Mouse (Mus musculus): ENCODE data around the gene Mki67. TPM values are rescaled to one million over a fixed set of nuclear protein-coding genes. Genes with fewer than 3 reads are reported as not detected.
A peak's percentile ranks its signal among the peaks of the same experiment; 100 is the strongest.

Gene Mki67
- polyA plus RNA-seq, 1 experiment: 2.9 TPM

- no peak for TF ChIP-seq GATA1 (IDR thresholded peaks at IDR 0.05; ENCODE audit: borderline replicate concordance, low read length)
- no peak for TF ChIP-seq FLI1 (IDR thresholded peaks at IDR 0.05; ENCODE audit: low read length)
- H3K4me1 ChIP-seq: peaks cover 92% of the 10 kb centered on the region
- no peaks in the 10 kb centered on the region for H3K9me3 ChIP-seq
- H3K4me3 ChIP-seq (replicated peaks): peak overlapping the region; percentile 71
- peaks cover 100% of the 10 kb centered on the region for H3K36me3 ChIP-seq (replicated peaks; ENCODE audit: low read length)
- no peaks in the 10 kb centered on the region for H3K27me3 ChIP-seq (replicated peaks)
Measured at GRCm38 (mm10) chr7:135654288-135654687, 61.9 kb downstream of the Mki67 start.

GRCm38 (mm10) chr7:135653601-135654000 lies 62.6 kb downstream of the Mki67 start:
- no peaks in the 10 kb centered on the region for H3K9me3 ChIP-seq
- TF ChIP-seq FLI1 (IDR thresholded peaks at IDR 0.05; ENCODE audit: low read length): no peak
- TF ChIP-seq GATA1 (IDR thresholded peaks at IDR 0.05; ENCODE audit: borderline replicate concordance, low read length): no peak
- H3K36me3 ChIP-seq (replicated peaks; ENCODE audit: low read length): peaks cover 100% of the 10 kb centered on the region
- H3K27me3 ChIP-seq (replicated peaks): no peaks in the 10 kb centered on the region
- H3K4me3 ChIP-seq (replicated peaks): peak overlapping the region; percentile 74
- peaks cover 96% of the 10 kb centered on the region for H3K4me1 ChIP-seq

DNA sequence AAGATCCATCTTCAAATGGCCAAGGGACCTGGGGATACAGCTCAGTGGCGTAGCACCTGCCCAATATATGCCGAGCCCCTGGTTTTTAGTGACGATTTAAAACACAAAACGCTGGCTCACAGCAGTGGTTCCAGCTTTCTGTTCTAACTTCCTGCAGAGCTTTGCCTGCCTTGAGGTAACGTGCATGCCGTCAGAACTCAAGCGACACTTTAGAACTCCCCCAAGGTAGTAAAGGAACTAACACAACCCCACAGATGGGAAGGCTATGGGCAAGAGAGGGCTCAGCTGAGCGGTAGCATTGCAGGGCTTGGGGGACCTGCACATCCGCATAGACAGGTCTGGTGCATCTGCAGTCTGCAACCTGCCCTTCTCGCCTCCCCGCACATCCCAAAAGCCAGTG lies 63.4 kb downstream of the Mki67 start:
- H3K27me3 ChIP-seq (replicated peaks): no peaks in the 10 kb centered on the region
- peak overlapping the region; percentile 74 for H3K4me3 ChIP-seq (replicated peaks)
- H3K4me1 ChIP-seq: peaks cover 95% of the 10 kb centered on the region

GRCm38 (mm10) chr7:135651831-135652511 lies 64.2 kb downstream of the Mki67 start:
- Histone ChIP-seq H3K36me3 (replicated peaks; ENCODE audit: low read length) (peaks cover 100% of the 10 kb centered on the region), H3K27me3 (replicated peaks) (no peaks in the 10 kb centered on the region), H3K9me3 (peaks cover 8% of the 10 kb centered on the region; the same call in 1 of the 2 replicates), H3K4me3 (replicated peaks) (peak overlapping the region; percentile 86), H3K4me1 (peaks cover 92% of the 10 kb centered on the region)
- TF ChIP-seq GATA1 (IDR thresholded peaks at IDR 0.05; ENCODE audit: borderline replicate concordance, low read length): no peak
- TF ChIP-seq FLI1 (IDR thresholded peaks at IDR 0.05; ENCODE audit: low read length): no peak

More for the DNA sequence above, 63.4 kb downstream of the Mki67 start:
- peaks cover 100% of the 10 kb centered on the region for H3K36me3 ChIP-seq (replicated peaks; ENCODE audit: low read length)
- peaks cover 4% of the 10 kb centered on the region; the same call in 1 of the 2 replicates for H3K9me3 ChIP-seq
- TF ChIP-seq GATA1 (IDR thresholded peaks at IDR 0.05; ENCODE audit: borderline replicate concordance, low read length) (no peak), FLI1 (IDR thresholded peaks at IDR 0.05; ENCODE audit: low read length) (no peak)

DNA sequence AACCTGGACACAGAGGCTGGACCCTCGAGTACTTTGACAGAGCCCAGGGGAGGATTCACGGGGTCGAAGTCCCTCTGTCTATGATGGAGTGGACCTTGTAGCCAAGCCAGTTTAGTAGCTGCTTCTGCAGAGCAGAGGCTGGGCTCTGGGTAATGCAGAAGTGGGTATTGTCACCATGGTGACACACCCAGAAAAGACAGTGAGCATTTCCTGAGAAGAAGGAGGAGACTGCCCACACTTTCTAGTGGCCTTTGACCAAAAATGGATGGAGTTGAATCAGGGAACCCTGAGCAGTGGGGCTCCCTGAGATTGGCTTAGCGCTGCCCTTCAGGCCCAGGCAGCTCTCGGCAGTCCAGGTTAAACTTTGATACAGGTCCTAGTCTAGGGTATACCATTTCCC lies 66.1 kb downstream of the Mki67 start:
- Histone ChIP-seq H3K4me3 (replicated peaks) (no peak overlapping the region), H3K4me1 (peaks cover 90% of the 10 kb centered on the region), H3K36me3 (replicated peaks; ENCODE audit: low read length) (peaks cover 100% of the 10 kb centered on the region), H3K9me3 (peaks cover 8% of the 10 kb centered on the region; the same call in 1 of the 2 replicates), H3K27me3 (replicated peaks) (no peaks in the 10 kb centered on the region)
- TF ChIP-seq GATA1 (IDR thresholded peaks at IDR 0.05; ENCODE audit: borderline replicate concordance, low read length) (no peak), FLI1 (IDR thresholded peaks at IDR 0.05; ENCODE audit: low read length) (no peak)

DNA sequence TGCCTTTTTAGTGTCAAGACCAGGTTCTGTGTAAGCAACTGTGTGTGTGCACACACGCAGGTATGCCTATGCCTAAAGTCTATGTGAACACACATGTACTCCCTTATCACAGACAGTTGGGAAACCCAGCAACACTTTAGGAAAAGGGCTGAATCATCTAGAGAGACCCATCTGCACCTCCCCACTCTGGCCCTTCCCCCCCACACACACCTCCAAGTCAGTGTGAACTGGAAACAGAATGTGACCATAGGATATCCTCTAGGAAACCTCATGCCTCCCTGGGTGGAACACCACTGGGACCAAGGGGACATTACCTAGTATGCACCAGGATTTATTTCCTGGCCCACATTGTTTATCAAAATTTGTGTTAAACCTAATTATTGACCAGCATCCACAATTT lies 66.9 kb downstream of the Mki67 start:
- Histone ChIP-seq H3K4me1 (peaks cover 85% of the 10 kb centered on the region), H3K27me3 (replicated peaks) (no peaks in the 10 kb centered on the region), H3K4me3 (replicated peaks) (peak overlapping the region; percentile 13), H3K9me3 (peaks cover 8% of the 10 kb centered on the region; the same call in 1 of the 2 replicates), H3K36me3 (replicated peaks; ENCODE audit: low read length) (peaks cover 100% of the 10 kb centered on the region)
- no peak for TF ChIP-seq FLI1 (IDR thresholded peaks at IDR 0.05; ENCODE audit: low read length)
- TF ChIP-seq GATA1 (IDR thresholded peaks at IDR 0.05; ENCODE audit: borderline replicate concordance, low read length): no peak

- Histone ChIP-seq H3K4me3 (replicated peaks) (no peak overlapping the region), H3K9me3 (peaks cover 8% of the 10 kb centered on the region; the same call in 1 of the 2 replicates), H3K27me3 (replicated peaks) (no peaks in the 10 kb centered on the region), H3K4me1 (peaks cover 83% of the 10 kb centered on the region), H3K36me3 (replicated peaks; ENCODE audit: low read length) (peaks cover 100% of the 10 kb centered on the region)
- no peak for TF ChIP-seq GATA1 (IDR thresholded peaks at IDR 0.05; ENCODE audit: borderline replicate concordance, low read length)
- TF ChIP-seq FLI1 (IDR thresholded peaks at IDR 0.05; ENCODE audit: low read length): no peak
Measured at GRCm38 (mm10) chr7:135648821-135649220, 67.3 kb downstream of the Mki67 start.

DNA sequence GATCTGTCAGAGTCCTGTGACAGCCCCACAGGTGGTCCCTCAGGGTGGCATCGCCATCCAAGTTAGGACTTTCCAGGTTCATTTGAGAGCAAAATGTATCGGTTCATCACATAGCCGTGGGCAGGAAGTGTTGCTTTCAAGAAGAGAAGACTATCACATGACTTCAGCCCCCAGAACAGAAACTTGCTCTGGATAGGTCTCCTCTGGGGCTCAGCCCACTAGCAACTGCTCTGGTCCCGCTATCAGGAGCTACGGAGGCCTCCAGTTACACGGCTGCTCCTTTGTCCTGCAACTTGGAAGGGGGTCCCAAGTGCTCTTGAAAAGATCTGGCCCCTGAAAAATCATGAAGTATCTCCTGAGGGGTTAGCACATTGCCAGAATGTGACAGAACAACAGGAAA lies 69.2 kb downstream of the Mki67 start:
- TF ChIP-seq GATA1 (IDR thresholded peaks at IDR 0.05; ENCODE audit: borderline replicate concordance, low read length) (no peak), FLI1 (IDR thresholded peaks at IDR 0.05; ENCODE audit: low read length) (no peak)
- Histone ChIP-seq H3K27me3 (replicated peaks) (no peaks in the 10 kb centered on the region), H3K4me1 (peaks cover 83% of the 10 kb centered on the region), H3K36me3 (replicated peaks; ENCODE audit: low read length) (peaks cover 100% of the 10 kb centered on the region), H3K4me3 (replicated peaks) (no peak overlapping the region), H3K9me3 (peaks cover 8% of the 10 kb centered on the region; the same call in 1 of the 2 replicates)

- no peak for TF ChIP-seq GATA1 (IDR thresholded peaks at IDR 0.05; ENCODE audit: borderline replicate concordance, low read length)
- no peak for TF ChIP-seq FLI1 (IDR thresholded peaks at IDR 0.05; ENCODE audit: low read length)
- Histone ChIP-seq H3K36me3 (replicated peaks; ENCODE audit: low read length) (peaks cover 91% of the 10 kb centered on the region), H3K4me1 (peaks cover 83% of the 10 kb centered on the region), H3K4me3 (replicated peaks) (no peak overlapping the region), H3K9me3 (peaks cover 8% of the 10 kb centered on the region; the same call in 1 of the 2 replicates), H3K27me3 (replicated peaks) (no peaks in the 10 kb centered on the region)
Measured at GRCm38 (mm10) chr7:135644452-135644851, 71.7 kb downstream of the Mki67 start.

DNA sequence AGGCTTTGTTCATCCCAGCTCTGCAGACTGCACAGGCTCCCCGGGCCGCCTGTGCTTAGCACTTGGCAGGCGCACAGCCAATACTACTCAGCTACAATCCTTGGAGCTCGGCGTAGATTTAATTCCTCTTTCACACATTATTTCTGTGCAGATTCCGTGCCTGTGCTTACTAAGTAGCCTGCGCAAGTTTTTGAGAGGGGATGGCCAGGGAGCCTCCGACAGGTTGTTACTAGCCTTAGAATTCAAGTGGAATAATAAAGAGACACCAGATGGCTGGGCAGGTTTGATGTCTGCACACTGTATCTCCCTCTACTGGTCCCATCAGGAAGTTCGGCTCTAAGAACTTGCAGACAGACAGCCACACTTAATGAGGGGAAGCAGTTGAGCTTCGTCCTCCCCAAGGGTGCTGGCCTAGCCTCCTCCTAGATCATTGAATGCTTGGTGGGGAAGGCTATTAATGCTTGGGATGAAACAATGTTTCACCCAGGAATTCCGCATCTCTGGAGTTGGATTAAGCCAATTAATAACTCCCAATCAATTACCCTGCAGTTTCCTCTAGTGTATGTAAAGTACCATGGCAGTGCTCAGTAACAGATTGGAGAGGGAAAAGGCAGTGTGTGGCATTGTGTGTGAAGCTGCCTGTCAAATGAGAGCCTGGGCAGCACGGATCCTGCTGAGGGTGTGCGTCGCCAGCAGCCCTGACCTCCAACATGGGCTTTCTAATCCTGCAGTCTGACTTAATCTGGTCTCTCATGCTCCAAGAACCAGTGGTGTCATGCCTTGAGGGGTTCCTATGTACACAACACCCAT lies 74.3 kb downstream of the Mki67 start:
- TF ChIP-seq FLI1 (IDR thresholded peaks at IDR 0.05; ENCODE audit: low read length): no peak
- Histone ChIP-seq H3K4me1 (peaks cover 86% of the 10 kb centered on the region), H3K4me3 (replicated peaks) (no peak overlapping the region)

More for the DNA sequence above, 74.3 kb downstream of the Mki67 start:
- no peaks in the 10 kb centered on the region for H3K27me3 ChIP-seq (replicated peaks)
- no peaks in the 10 kb centered on the region for H3K9me3 ChIP-seq
- H3K36me3 ChIP-seq (replicated peaks; ENCODE audit: low read length): peaks cover 84% of the 10 kb centered on the region

Other genes with a start within 250 kb of the Mki67 start
- gene Clrn3, start 187.7 kb downstream of the Mki67 start, polyA plus RNA-seq (2012; ENCODE audit: insufficient read depth, low replicate concordance): not detected in 2 replicates
- 7.7 and 12.3 TPM in 2 replicates for gene Ptpre, start 178.9 kb downstream of the Mki67 start, polyA plus RNA-seq (2012; ENCODE audit: insufficient read depth, low replicate concordance)